Mouse (Mus musculus) thymus, postnatal 36 days (tissue): Measurements from ENCODE around the gene Atp1a1.

Source experiments
- DNase-seq, 2 experiments: peaks; one replicate each; pipeline ENCODE4 v3.0.0; 2022; ENCODE audit warnings: mixed read lengths in 2 of 2

Gene Atp1a1

DNA sequence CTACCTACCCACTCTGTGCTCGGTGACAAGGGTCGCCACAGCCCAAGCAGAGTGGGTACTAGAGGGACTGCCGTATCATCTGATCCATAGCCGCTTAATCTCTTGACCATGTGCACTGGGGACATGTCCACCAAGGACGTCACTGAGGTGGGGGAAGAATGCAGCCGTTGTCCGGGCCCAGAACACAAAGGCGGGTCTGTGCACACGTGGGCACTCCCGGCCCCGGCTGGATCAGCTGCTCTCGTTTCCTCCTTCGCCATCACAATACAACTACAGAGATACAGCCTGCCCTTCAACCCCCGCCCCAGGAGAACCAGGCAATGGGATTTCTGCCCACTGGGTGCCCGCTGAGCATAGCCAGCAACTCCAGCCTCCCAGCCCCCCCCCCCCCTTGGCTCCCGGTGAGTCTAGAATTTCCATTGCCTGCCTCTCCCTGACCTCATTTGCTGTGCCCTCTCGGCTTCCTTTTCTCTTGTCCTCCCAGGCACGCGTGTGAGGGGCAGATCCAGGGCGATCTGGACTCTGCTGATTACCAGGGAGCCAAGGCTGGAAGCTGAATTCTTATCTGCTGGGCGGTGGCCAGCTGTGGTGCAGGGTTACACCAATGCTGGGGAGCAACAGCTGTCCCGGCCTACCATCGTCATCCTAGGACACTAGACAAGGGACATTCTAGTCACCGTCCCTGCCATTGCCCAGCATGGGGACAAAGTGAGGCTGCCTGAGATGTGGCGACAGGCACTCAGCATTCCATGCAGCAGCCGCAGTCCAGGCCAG is 52.8 kb downstream of the Atp1a1 start:
- no peak for DNase-seq

DNA sequence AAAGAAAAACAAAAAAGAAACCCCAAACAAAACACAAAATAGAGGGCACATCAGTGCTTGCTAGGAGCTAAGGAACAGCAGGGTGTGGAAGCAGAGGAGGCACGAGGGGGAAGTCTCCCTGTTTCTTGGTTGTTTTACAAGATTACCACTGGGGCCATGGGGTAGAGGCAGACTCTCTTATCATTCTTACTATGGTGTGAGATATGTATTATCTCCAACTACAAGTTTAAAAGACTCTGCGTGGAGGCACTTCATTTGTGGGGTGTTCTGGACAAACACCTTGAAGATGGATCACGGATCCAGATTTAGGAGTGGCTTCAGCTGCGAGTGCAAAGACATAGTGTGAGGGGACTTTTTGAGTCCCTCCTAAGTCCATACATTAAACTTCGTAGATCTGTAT is 54.7 kb downstream of the Atp1a1 start:
- DNase-seq, result no peak

DNA sequence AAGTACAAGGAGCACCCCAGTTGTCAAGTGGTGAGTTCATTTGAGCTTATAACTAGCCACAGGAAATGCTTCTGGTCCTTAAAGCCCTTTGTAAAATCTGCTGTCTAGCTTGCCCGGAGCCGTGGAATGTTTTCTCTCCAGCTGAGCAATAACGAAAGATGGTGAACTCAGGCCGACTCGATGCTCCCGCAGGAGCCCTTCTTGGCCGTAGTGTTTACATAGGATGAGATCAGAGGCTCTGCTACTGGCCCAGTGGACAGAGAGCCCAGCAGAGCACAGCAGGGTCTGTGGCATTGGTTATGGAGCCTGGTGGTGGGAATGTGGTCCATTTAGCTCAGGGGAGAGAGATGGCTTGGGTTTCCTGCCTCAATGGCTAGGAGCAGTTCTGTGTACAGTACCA is 60.4 kb downstream of the Atp1a1 start:
- no peak for DNase-seq

DNA sequence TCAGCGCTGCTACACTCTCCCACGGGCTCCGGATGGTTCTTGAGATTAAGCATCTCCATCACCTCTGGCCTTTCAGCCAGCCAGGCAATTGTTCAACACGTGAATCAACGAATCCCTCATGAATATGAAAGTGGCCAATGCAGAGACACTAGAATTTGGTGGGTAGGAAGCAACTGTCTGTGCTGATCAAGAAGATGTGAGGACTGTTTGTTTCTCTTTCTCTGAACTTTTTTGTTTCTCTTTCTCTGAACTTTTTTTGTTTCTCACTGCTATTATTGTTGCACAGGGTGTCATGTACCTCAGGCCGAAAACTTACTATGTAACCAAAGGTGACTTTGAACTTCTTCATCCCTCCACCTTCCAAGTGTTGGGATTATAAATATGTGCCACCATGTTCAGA is 62.9 kb downstream of the Atp1a1 start:
- no peak for DNase-seq

DNA sequence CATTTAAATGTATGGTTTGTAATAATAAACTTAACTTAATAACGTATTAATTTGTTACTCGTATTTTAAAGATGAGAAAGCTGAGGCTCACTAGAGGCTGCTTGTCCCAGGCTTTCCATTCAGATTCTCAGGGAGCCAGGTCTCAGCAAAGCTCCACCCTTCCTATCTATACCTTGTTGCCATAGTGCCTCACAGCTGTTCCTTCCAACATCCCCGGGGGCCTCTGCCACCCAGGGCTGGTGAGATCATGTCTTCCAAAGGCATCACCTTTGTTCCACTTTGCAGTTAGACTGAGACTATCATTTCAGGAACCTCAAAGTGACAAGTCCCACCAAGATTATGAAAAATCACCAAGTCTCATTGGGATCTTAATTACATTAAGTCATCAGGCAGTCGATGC is 63.9 kb downstream of the Atp1a1 start:
- DNase-seq, result no peak

DNA sequence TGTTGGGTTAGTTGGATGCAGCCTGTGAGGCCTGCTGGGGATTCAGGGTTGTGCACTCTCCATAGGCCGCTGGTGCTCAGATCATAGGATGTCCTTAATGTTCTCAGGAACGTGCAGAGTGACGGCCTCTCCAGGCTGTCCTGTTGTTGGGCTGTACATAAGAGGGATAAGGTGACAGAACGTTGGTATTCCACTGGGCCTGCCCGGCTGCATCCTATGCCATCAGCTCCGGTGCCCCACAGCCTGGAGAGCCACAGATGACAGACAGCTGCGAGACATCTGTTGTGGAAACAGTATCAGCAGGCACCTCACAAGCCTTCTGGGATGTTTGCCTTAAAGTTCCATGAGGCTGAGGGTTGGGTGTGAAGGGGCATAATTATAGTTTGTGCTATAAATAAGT is 68.2 kb downstream of the Atp1a1 start:
- no peak for DNase-seq

DNA sequence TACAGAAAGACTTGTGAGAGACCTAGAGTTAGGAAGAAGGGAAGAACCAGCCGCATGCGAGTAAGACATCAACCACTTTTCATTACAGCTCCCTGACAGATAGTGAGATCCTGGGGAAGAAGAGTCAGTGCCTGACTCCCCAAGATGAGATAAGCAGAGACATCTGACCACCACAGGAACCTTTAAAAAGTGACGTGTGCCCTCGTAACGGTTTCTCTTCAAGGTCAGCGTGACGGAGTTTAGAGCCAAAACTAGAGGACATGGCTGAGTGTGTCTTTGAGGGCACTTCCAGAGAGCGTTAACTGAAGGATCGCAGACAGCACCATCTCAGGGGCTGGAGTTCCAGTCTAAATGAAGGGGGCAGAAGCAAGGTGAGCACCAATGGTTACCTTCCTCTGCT is 70.2 kb downstream of the Atp1a1 start:
- no peak for DNase-seq

DNA sequence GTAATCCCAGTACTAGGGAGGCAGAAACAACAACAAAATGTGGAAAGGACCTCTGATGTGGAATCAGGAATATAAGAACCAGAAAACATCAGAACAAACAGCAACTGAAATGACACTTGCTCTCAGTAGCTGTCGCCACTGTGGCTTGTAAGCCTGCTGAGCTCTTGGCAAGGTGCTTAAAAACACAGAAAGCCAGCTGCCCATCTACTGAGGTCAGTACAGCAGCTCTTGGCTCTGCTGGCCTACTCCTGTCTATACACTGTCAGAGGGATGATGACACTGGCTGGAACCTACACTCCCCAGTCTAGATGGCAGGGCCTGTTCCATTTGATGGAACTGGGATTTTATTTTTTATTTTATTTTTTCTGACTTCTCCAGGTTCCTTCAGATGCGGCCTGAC is 71.1 kb downstream of the Atp1a1 start:
- no peak for DNase-seq

DNA sequence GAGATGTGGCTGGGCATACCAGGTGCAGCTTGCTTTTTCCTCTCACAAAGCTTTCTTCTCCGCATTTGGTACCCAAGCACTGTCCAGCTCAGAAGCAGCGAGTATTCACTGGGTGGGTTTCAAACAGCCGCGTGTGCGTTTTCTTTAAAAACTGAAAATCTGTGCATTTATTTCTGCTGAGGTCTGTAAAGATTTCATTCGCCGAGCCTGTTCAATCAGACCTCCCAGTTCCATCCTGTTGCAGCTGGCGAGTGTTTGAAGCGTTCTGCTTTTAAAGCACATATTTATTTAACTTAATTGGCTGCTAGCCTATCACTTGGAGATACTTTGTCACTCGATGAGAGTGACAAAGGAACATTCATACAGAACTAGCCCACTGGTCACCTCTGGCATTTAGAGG is 73.6 kb downstream of the Atp1a1 start:
- DNase-seq, result no peak

DNA sequence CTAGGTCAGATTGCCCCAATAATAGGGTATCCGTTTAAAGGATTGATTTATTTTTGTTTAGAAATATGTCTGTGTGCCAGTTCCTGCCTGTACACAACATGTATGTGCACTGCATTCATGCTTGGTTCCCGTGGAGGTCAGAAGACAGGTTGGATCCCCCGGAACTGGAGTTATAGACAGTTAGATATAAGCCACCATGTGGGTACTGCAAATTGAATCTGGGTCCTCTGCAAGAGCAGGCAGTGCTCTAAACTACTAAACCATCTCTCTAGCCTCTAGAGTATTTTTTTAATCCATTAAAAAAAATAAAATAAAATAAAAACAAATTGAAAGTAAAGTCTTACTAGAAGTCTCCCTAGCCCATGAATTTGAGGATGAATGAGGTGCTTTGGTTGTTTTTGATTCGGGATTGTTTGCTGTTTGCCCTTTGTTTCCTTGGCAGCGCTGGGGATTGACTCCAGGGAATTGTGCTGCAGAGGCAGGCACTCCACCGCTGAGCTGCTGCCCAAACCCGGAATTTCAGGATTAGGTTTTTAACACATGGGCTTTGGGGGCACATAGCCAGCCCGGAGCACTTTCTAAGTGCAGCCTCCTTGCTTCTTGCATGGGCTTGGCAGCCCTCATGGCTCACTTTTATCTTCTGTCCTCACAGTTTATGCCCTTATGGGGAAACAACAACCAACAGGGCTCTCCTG is 75.4 kb downstream of the Atp1a1 start:
- DNase-seq, result no peak

DNA sequence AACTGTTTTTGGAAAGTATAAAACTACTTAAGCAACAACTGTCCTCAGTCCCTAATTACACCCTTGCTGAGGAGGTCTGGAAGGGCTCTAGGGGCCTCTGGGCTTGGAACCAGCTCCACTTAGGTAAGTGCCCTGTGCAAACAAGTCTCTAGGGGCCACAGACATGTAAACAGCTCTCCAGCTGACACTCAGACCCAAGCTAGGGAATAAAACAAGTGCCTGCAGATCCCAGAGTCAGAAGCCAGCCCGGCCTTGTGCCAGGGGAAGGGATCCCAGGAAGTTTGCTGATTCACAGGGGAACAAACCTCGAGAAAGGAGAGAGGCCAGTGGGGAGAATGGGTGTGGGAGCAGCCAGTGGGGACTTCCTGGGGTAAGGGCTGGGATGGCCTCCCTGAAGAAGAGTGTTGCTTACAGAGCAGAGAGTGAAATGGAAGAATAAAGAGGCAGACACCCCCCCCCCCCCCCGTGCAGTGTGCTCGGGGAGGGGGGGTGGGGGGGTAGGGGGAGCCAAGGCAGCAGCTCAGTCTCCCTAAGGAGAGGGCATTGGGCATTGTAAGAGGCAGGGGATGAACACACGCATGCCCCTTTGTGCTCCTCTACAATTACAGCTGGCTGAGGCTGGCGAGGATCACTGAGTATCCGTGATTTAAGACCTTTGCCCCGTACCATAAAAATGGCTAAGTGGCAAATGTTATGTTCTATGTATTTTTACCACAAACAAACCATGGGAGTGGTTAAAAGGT is 76.2 kb downstream of the Atp1a1 start:
- no peak for DNase-seq

DNA sequence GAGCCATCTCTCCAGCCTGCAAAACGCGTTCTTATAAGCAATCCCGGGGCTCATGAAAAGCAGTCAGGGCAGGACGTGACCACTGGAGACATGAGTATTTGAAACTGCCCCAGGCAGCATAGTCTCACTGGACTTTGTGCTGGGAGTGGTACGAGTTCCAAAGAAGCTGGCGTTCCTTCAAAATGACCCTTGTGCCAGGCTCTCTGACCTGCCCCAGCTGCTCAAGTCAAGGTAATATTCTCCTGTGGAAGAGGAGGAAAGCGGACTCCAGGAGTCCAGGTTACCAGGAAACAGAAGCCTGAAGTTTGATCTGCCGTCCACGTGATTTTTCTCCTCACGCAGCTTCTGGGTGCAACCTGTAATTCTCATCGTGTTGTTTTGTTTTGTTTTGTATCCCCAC is 77.9 kb downstream of the Atp1a1 start:
- DNase-seq, result no peak
